Mouse (Mus musculus): ENCODE results near the gene Rdh5. TPM values are rescaled to one million over a fixed set of nuclear protein-coding genes. Genes with fewer than 3 reads are reported as not detected.
A peak's percentile ranks its signal among the peaks of the same experiment; 100 is the strongest.

Rdh5 gene
- 1 to 10 TPM; 4.8 to 5.1 TPM for total RNA-seq (2021)
- long read RNA-seq, experiment 1, partial matches to known transcripts, result 0 of 6 reads
- long read RNA-seq, experiment 1, other reads (novel, unspliced or antisense), result 4 of 6 reads
- long read RNA-seq, experiment 2, partial matches to known transcripts, result 0 of 4 reads
- long read RNA-seq, experiment 2, other reads (novel, unspliced or antisense), result 3 of 4 reads

DNA sequence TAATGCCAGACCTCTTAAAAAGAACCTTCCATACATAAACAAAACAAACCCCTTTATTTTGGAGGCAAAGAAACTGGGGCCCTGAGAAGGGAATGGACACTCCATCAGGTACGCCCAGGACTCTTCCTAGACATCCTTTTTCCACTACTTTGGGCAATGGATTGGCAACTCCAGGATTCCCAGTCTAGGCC is at the start of gene Rdh5:
Gene Rdh5, minus strand, starts transcription at position 67 of the 191 bp plus-strand sequence.
- intact Hi-C loops (cut with DNase I), result loop anchor here (5.0 kb wide), 1 partner anchor 55 kb away; no protein-coding TSS in a partner anchor

DNA sequence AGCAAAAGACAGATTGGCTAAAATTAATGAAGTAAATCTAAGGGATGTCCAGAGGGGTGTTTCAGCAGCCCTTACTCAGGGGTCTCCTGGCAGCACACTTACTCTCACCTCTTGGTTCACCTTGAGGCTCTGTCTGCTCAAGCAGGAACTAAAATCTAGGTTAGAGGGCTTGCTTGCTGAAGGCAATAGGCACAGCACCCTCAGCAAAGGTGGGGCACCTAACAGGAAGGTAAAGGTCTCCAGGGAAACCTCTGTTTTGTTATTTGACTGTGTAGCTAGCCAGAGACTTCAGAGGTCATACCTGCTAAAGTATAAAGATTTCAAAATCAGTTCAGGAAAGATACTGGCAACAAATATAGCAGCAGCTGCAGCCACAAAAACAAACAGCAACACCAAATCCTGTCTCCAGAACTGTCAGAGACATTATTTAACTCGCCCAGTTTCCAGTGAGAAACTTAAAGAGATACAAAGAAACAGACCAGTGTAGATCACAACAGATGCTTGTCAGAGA is 48.1 kb upstream of the Rdh5 start:
- intact Hi-C loops (cut with DNase I), result no loop called here
- DNase-seq (ENCODE audit: low spot score in 2 of 2), result no peak

More for the DNA sequence above, at the start of gene Rdh5:
- DNase-seq (ENCODE audit: low spot score in 2 of 2), result no peak

DNA sequence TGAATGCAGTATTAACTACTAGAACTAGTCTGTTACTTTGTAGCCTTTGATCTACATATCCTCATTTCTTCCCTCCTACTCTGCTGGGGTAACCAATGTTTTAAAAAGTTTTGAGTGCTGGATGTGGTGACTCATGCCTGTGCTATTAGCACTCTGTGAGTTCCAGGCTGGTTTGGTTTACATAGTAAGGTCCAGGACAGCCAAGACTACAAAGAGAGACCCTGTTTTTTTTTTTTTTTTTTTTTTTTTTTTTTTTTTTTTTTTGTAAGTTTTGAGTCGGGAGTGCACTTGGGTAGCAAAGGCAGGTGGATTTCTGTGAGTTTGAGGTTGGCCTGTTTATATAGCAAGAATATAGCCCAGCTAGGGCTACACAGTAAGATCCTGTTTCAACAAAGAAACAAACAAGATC is 45.7 kb upstream of the Rdh5 start:
- DNase-seq (ENCODE audit: low spot score in 2 of 2), result no peak
- intact Hi-C loops (cut with DNase I), result no loop called here

DNA sequence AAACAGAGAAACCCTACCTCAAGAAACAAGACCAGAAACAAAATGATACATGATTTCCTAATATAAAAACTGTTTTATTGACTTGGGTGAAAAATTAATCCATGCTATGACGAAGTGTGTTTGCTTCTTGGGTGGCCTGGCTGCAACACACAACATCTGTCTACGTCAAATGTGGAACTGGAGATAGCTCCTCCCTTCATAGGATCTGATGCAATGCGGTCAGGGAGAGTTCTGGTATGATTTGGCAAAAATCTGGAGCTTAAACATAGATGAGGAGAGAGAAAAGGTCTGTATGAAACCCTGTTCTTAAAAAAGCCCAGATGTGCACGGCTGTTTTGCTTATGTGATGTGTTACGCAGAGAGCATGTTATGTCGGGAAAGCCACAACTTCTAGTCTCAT is 43.2 kb upstream of the Rdh5 start:
- intact Hi-C loops (cut with DNase I), result no loop called here
- DNase-seq (ENCODE audit: low spot score in 2 of 2), result no peak

DNA sequence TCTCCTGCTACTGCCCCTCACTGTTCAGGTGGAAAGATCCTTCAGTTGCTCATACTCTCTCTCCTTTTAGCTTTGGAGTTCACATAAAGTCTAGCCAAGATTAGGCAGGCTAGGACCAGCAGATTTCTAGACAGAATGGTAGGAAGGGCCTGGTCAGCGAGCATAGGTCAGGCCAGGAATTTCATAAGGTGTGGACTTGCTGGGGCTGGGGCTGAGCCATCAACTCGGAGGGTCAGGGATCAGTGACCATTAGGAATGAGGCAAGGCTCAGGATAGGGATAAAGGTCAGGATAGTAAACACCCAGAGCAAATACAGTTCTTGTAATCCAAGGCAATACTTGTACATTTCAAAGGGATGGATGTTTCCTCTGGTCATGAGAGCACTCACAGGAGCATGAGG is 42.3 kb upstream of the Rdh5 start:
- DNase-seq (ENCODE audit: low spot score in 2 of 2), result no peak

DNA sequence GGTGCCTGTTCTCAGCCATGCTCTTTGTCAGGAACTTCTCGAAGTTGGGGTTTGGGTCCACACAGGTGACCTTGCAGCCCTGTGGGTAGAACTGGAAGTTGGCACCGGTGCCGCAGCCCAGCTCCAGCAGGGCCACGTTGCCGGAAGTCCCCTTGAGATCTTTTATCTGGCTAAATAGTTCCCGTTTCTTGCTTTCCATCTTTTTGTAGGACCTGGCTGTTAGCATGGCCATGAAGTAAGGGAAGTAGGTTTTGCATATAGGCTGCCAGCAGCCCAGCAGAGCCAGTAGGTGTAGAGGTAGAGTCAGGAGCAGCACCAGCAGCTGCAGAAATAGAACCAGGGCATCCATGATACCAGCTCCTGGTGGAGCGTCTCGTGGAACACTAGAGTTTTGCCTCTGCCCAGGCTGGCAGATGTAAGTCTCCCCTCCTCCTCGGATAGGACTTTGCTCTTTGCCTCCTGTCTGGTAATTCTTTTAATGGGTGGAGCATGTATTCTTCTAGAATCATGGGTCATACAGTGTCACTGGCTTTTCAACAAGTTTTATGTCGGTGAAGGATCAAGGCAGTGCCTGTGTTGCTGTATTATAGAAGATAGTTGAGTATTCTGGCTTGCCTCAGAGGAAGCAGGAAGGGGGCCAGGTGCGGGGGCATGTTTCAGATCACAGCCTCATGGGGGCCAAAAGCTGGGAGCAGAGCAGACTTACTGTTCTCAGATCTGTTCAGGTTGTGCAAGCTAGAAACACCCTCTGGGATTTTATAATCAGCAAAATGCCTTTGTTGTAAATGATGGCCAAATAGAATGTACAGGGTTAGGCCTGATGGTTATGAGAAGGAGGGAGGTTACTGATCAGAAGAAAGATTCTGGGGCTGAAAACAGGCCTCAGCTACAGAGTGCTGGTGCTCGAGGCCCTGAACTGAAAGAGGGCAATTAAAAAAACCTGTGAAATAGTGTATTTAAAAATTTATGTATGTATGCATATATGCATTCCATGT is 38.2 kb upstream of the Rdh5 start, which contains the start of gene Mettl7b:
Gene Mettl7b, minus strand, starts transcription at position 399 of the 995 bp plus-strand sequence.
- no peak for DNase-seq (ENCODE audit: low spot score in 2 of 2)

More for the DNA sequence above, 42.3 kb upstream of the Rdh5 start:
- intact Hi-C loops (cut with DNase I), result no loop called here

DNA sequence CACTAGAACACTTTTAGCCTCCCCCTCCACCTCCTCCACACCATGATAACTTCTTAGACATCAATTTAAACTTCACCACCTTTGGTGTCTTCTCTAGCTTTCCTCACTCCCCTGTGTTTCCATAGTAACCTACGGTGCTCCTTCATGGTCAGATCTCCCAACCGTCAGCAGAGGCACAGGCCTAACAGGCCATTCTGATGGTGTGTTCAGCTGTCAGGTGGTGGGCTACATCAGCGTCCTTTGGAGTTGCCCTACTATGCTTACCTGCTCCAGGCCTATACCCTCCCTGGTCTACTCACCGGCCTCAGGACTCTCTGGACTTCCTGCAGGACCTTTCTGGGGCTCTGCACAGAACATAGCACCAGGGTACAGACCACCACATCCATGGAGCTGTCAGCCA is 37.5 kb upstream of the Rdh5 start:
- no peak for DNase-seq (ENCODE audit: low spot score in 2 of 2)
- intact Hi-C loops (cut with DNase I), result no loop called here

More for the DNA sequence above, 38.2 kb upstream of the Rdh5 start, which contains the start of gene Mettl7b:
- intact Hi-C loops (cut with DNase I), result no loop called here

DNA sequence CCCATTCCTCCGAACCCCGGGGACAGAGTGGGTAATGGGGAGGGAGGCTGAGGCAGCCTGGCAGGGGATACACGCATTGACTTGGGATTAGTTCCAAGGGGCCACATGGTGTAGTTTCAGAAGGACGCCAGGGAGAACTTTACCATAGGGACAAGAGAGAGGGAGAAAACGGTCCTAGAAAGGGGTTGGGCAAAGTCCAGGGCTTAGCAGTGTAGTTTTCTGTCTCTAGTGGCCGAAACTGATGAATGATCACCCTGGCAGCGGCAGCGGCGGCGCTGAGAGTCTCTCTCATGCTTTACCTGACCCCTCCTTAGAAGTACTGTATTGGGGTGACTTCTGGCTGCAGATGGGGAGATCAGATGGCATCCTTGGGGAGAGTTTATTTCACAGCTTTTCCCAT is 35.7 kb upstream of the Rdh5 start:
- intact Hi-C loops (cut with DNase I), result no loop called here
- DNase-seq (ENCODE audit: low spot score in 2 of 2), result no peak

DNA sequence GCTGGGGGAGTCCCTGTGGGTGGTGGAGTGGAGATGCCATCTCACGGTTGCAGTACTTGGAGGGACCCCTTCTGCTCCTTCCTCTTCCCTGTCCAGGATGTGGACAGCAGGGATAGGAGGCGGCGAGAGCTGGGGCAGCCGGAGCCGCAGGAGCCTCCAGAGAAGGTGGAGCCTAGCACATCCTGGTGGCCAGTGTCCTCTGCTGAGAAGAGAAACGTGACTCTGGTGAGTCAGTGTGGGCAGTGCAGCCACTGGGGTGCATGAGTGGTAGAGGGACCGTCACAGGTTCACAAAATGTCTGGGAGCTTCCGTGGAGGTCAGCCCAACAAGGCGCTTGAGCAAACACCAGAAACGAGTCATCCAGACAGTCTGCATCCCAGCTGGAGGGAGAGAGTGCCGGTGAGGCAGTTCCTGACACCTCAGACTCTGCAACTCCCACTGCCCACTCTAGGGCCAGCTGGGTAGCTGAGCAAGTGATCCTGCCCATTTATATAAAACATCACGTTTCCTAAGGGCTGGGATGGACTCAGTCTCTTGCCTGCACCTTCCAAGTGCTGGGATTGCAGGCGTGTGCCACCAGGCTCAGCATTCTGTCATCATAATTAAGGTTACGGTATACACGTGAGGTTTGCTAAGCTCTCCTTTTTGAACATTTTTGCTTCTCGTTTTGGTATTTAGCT is 27.7 kb upstream of the Rdh5 start:
- intact Hi-C loops (cut with DNase I), result no loop called here
- DNase-seq (ENCODE audit: low spot score in 2 of 2), result peak in 1 of 2 experiments; percentile 37

DNA sequence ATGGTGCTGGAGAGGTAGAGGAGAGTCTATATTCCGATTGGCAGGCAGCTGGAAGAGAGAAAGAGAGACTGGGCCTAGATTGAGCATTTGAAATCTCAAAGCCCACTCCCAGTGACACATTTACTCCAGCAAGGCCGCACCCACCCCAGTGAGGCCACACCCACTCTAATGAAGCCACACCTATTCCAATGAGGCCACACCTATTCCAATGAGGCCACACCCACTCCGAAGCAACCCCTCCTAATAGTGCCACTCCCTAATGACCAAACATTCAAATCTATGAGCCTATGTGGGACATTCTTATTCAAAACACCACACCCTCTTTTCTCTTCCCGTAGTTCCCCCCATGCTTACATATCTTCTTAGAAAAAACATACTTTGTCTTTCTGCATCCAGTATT is 24.8 kb upstream of the Rdh5 start:
- no peak for DNase-seq (ENCODE audit: low spot score in 2 of 2)
- intact Hi-C loops (cut with DNase I), result no loop called here

DNA sequence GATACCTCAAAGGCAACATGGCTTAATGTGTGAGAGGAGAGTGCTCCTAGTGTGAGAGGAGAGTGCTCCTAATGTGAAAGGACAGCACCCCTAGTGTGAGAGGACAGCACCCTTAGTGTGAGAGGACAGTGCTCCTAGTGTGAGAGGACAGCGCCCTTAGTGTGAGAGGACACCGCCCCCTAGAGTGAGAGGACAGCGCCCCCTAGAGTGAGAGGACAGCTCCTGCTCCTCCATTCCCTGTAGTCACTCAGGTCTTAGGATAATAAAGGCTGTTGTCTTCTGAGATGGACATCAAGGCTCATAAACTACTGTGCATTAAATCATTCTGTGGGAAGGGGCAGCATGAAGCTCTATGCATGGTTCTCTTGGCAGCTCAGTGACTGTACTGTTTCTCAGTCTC is 23.0 kb upstream of the Rdh5 start:
- intact Hi-C loops (cut with DNase I), result no loop called here
- DNase-seq (ENCODE audit: low spot score in 2 of 2), result no peak

DNA sequence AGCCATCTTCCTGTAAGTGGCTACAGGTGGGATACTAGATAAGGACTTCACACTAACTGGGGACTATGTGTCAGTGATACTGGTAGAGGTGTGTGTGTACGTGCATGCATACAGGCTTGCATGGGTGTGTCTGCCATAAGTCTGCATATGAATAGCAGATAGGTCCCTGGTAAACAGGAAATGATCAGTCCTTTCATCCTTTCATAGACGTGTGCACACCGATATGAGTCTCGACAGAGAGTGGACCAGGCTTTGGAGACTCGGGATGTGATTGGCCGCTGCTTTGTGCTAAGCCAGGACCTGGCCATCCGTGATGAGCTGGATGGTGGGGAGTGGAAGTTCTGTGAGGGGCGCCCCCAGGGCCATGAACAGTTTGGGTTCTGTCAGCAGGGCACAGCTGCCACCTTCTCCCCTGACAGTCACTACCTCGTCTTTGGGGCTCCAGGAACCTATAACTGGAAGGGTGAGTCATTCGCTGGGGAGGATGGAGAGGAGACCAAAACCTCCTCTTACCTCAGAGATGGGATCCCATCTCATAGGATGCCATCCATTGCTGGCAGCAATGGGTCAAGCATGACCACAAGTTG is 17.9 kb upstream of the Rdh5 start:
- intact Hi-C loops (cut with DNase I), result no loop called here
- no peak for DNase-seq (ENCODE audit: low spot score in 2 of 2)

DNA sequence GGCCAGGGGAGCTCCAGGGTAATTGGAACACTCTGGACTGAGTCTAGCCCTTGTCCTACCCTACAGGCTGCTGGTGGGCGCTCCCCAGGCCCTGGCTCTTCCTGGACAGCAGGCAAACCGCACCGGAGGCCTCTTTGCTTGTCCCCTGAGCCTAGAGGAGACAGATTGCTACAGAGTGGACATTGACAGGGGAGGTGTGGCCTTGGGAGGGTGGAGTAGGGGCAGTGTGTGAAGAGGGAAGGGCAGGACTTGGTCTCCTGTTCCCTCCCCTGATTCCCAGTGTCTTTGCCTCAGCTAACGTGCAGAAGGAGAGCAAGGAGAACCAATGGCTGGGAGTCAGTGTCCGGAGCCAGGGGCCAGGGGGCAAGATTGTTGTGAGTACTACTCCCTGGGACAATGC is 16.3 kb upstream of the Rdh5 start:
- no peak for DNase-seq (ENCODE audit: low spot score in 2 of 2)
- intact Hi-C loops (cut with DNase I), result no loop called here

DNA sequence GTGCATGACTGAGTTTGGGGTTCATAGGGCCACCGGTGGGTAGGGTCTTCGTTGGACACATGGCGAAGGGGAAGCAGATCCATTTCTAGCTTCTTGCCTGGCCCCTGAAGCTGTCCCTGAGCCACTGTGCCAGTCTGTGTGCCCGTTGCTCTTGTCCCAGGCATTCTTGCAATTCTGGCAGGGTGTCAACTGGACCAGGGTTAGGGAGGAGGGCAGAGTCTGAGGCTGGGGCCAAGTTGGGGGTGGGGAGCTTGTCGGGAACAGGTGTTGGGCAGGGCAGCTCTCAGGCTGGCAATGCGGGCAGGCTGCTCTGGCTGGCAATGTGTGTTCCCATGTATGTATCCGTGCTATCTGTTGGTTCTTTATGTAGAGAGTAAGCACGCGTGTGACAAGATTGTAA is 15.8 kb upstream of the Rdh5 start:
- intact Hi-C loops (cut with DNase I), result no loop called here
- no peak for DNase-seq (ENCODE audit: low spot score in 2 of 2)

DNA sequence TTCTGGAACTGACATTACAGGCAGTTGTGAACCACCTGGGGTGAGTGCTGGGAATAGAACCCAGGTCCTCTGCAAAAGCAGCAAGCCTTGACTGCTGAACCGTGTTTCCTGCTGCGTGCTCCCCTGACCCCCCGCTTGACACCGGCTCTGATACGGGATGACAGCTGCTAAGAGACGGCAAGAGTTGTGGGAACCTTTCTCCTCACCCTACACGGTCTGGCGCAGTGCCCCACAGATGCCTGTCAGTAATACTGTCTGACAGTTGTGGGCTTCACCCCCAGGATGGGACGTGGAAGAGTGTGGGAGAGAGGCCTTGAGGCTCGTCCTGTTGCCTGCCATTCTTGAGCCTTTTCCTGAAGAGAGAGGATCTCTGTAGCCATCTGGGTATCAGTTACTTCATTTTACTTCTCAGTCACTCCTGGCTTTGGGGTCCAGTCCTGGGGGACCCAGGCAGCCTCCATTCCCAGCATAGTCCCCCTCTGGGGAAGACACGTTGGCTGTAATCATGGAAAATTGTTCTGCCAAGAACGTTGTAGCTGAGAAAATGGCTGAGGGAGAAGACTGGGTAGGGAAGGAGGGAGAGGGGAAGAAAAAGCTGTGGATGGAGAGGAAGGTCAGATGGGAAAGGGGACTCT is 15.2 kb upstream of the Rdh5 start:
- intact Hi-C loops (cut with DNase I), result no loop called here
- no peak for DNase-seq (ENCODE audit: low spot score in 2 of 2)

DNA sequence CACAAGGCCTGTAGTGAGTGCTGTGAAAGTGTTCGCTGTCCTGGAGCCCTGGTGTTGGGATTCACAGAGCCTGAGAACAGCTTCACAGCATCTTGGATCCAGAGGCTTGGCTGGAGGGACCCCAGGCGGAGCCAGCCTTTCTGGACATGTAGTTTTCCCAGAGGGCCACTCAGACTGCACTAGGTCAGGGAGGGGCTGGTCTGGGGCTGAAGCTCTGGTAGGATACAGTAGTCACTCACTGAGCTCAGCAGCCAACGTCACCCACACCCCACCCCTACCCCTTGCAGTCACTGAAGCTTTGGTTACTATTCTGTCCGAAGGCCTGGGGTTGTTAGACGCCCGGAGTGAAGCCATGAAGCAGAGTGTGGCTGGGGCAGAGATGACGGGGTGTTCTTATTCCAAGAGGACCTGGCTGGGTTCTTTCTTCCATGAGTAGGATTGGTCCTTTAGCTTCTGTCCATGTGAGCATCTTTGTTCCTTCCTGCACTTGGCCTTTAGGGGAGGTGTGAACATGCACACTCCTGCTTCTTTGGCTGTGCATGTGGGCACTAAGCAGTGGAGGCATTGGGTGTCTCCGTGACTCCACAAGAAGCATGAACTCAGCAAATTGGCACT is 13.2 kb upstream of the Rdh5 start:
- intact Hi-C loops (cut with DNase I), result no loop called here
- DNase-seq (ENCODE audit: low spot score in 2 of 2), result no peak

DNA sequence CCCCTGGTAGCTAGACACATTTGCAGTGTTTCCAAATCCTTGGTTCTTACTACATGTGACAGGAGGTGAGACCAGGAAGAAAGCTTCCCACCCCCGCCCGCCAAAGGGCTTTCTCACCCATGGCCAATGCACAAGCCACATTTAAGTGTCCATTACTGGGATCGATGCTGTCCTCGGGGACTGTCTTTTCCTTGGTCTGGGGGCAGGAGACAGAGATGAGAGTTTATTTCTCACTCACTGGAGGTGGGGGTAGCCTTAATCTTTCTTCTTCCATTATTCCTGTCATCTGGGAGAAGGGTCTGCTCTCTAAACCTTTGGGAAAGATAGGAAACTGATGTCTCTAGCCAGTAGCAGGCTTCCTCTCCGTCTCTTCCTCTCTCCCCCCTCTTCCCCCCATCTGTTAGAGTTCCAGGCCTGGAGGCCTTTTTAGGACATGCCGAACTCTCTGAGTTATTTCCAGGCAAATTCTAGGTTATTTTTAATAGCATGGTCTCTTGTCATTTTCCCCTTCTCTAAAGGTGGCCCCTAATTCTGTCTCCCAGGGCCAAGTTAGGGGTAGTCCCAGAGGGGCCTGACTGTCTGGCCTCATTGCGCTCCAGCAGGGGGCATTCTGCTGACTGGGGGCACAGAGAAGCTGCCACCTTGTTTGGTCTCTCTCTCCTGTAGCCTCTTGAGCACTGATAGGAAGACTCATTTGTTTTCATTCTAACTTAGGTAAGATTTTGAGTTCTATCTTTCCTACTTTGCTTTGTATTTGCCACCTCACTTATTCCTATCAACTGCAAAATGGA is 12.5 kb upstream of the Rdh5 start:
- no peak for DNase-seq (ENCODE audit: low spot score in 2 of 2)
- intact Hi-C loops (cut with DNase I), result no loop called here

DNA sequence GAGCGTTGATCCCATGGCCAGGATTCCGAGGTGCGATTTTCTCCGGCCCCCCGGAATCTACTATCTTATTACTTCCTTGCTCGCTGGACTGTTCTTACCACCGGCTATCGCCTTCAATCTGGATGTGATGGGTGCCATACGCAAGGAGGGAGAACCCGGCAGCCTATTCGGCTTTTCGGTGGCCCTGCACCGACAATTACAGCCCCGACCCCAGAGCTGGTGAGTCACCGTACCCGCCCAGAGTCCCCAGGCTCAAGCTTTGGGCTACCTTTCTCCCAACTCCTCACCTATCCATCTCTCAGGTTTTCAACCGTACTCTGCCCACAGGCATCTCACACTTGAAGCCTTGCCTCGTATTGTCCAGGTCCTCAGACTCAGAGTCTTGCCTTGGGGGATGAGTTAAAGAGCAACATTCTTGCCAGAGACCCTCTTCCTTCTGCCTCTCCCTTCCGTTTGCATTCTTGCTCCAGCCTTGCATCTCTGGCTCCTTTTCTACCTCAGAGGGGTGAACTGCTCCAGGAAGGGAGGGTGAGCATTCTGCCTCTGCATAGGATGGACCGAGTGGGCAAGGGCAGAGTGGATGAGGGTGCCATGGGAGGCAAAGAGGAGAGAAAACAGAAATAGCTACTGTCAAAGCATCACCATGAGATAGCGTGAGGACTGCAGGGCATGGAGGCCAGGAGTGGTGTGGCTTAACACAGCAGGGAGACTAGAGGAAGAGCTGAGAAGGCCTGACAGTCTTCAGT is 11.5 kb upstream of the Rdh5 start:
- no peak for DNase-seq (ENCODE audit: low spot score in 2 of 2)
- intact Hi-C loops (cut with DNase I), result no loop called here

Measured in left cerebral cortex, postnatal 14 days (tissue).